Mouse (Mus musculus): ENCODE data around the gene Paqr3.

The Paqr3 gene

GRCm38 (mm10) chr5:97111207-97111910 lies at the start of gene Paqr3:
Gene Paqr3, minus strand, starts transcription at chr5:97111596.
- peak; percentile 96 for DNase-seq (ENCODE audit: low spot score in 2 of 2)

GRCm38 (mm10) chr5:97154688-97155087 lies 43.3 kb upstream of the Paqr3 start:
- no peak for DNase-seq (ENCODE audit: low spot score in 2 of 2)

DNA sequence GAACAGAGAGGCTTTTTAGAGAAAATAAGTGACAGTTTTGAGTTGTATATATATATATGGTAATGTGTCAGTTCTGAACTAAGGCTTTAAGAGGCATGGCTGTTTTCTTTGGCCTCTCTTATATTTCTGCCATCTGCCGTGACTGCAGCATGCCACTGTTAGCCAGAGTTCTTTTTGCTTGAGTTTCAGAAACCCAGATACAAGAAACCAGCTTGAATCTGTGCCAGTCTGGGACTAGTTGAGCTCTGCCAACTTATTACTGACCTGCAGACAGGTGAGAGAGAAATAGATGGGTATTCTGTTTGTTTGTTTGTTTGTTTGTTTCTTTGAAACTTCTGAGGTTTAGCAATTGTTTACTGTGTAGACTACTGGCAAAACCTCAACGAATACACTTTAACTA lies 23.9 kb upstream of the Paqr3 start:
- DNase-seq (ENCODE audit: low spot score in 2 of 2): no peak

- no peak for DNase-seq (ENCODE audit: low spot score in 2 of 2)
These were observed 18.2 kb upstream of the Paqr3 start for GRCm38 (mm10) chr5:97129589-97129988.

DNA sequence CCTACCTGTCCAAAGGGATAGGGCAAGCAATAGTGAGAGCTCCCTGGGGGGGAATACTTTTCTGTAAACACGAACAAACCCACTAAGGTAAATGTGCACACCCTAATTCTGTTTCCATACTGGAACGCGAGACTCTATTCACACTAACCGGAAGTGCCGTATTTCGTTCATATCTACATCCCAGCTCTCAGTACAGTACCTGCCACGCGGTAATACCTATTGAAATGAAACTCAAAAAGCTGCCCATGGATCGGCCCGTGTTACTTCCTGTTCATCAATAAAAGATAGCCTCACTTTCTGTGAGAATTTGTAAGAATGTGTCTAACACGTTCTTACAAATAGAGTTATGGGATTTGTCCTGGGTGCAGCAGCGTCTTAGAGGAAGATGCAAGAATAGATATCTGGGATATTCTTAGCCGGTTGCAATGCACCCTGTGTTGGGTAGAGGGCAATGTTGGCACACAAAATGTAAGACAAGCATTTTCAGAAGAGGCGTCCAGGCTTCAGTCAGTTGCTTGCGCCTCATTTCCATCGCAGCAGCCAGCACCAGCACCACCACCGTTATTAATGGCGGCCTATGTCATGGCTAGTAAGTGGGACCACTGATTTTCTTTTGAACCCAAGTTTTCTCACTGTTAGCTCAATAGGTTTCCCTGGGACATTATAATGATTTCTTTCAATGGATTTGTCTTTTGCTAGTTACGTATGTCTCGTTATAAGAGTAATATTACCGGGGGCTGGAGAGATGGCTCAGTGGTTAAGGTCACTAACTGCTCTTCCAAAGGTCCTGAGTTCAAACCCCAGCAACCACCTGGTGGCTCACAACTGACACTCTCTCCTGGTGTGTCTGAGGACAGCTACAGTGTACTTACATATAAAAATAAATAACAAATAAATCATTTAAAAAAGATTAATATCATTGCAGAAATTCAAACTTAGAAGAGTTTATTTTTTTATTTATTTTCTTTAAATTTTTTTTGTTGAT lies 17.1 kb upstream of the Paqr3 start:
- DNase-seq (ENCODE audit: low spot score in 2 of 2): peak; percentile 39 to 64

- no peak for DNase-seq (ENCODE audit: low spot score in 2 of 2)
These were observed 15.9 kb upstream of the Paqr3 start for GRCm38 (mm10) chr5:97127284-97127683.

DNA sequence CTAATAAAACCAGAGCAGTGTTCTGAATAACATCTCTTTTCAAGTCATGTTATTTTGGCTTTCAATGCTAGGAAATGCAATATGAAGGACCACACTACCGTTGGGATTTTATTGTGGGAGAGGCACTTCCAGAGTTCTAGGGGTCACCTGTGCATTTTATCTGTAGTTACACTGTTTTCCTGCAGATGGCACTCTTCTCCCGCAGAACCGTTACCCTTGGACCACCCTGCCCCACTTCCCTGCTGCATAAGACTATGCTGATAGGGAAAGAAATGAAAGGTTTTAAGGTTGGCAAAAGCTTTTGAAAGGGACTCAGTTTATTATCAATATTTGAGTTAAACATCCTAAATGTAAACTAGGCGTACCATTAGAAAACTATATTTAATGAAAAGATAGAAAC lies 14.6 kb upstream of the Paqr3 start:
- DNase-seq (ENCODE audit: low spot score in 2 of 2): no peak

GRCm38 (mm10) chr5:97125459-97125970 lies 14.1 kb upstream of the Paqr3 start:
- no peak for DNase-seq (ENCODE audit: low spot score in 2 of 2)

DNA sequence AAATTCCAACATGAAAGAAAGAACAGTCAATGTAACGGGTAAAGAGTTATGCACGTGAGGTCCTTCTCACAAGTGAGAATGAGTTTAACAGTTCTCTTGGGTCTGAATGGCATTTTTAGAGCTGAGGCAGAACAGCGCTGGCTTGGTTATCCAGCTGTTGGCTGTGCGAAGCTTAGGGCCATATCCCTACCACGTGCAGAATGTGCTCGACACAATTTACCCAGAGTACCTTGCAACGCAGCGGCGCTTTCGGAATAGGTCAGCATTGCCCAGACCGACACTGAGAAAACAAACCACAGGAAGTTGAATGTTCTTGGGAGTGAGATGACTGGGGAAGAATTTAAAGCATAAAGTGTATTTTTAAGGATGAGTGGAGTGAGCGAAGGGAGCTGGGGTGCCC lies 13.6 kb upstream of the Paqr3 start:
- no peak for DNase-seq (ENCODE audit: low spot score in 2 of 2)

- DNase-seq (ENCODE audit: low spot score in 2 of 2): no peak
These were observed 699 bp downstream of the Paqr3 start for GRCm38 (mm10) chr5:97110697-97111096.

GRCm38 (mm10) chr5:97110133-97110532 lies 1.3 kb downstream of the Paqr3 start:
- DNase-seq (ENCODE audit: low spot score in 2 of 2): no peak

DNA sequence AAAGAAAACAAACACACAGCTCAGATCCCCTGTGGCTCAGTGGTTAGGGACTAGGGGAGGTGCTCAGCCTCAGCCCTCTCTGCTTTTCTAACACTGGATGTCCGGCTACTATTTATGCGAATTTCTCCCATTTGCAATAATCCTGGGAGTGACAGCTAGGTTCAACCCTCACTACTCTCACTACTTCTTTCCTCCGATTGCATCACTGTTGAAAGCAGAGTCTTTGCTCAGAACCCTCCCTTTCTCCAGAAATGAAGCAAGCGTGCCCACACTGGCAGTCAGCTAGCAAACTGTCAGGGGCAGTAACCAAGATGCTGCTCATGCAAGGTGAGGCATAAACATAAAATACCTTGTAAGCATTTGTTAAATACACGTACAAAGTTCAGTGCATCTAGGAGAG lies 3.1 kb downstream of the Paqr3 start:
- no peak for DNase-seq (ENCODE audit: low spot score in 2 of 2)

DNA sequence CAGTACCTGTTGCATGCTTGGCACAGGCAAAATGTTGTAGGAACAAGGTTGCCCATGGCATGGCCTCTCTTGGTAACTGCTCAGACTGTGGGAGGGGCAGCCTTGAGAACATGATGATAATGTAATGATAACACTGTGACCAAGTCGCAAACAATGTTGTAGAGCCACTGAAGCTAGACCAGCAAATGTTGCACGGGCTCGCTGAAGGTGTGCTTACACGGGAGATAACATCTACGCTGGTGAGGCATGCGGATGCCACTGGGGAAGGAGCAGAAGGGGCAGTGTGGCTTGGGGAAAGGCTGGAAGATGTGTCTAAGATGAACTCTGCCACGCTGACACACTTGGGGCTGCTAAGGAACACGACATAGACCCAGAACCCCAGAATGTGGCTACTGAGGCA lies 11.4 kb downstream of the Paqr3 start:
- no peak for DNase-seq (ENCODE audit: low spot score in 2 of 2)

- DNase-seq (ENCODE audit: low spot score in 2 of 2): no peak
These were observed 13.8 kb downstream of the Paqr3 start for GRCm38 (mm10) chr5:97097631-97098041.

DNA sequence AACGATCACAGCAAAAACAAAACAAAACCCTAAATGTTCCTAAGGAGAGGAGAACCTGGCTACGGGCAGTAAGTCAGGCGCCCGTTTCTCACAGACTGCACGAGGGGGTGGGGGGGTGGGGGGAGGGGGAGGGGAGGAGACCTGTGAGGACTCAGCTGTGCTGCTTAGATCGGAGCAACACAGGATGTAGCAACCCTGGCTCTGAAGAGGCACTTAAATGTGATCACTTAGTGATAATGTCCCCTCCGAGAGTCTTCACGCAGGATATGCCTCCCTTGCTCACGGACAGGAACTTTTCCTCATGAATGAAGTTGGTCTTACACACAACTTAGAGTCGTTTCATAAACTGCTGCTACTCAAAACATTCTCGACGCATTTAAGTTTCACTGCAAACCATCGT lies 16.1 kb downstream of the Paqr3 start:
- no peak for DNase-seq (ENCODE audit: low spot score in 2 of 2)

DNA sequence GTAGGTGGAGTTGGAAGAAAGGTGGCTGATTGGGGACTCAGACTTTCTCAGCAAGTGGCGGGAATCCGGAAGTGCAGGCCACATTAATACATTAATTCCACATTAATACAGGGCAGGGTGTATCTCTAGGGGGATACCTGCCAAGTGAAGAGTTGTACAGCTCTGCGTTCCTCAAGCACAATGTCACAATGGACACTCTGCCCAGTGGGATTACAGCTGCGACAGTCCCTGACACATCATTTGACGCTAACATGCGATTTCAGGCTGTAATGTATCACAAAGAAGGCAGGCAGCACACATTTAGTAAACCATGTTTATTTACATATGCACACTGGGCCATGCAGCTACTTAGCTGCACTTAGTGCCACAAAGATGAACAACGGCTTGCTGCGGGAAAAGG lies 18.4 kb downstream of the Paqr3 start:
- DNase-seq (ENCODE audit: low spot score in 2 of 2): no peak

DNA sequence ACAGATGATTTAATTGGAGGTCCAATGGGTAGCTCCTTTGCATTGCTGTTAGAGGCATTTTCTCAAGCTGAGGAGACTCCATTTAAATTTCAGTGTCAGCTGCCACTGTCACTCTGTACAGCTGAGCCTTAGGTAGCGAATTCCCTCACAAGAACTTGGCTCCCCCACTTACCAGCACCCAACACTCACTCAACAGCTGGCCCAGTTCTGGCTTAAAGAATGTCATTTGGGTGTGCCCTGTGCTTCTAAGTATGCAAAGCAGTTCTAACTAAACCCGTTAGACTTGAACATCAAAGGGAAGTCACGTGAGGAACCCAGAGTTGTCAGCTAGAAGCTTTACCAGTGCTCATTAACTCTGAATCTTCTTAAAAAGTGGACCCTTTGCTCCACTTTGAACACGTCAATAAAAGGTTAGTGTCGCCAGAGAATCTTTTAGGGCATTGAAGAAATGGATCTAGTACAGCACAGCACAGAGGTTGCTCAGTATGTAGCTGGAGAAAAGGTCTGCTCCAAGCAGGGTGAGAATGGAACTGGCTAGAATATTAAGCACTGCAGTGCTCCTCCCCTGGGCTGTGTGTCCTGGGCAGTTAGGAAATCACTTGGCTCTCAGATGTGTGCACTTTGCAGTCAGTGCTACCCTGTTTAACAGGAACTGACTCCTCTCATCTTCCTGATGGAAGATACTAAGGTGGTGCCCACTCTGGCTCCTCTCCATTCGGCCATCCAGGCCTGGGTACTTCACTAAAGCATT lies 21.2 kb downstream of the Paqr3 start:
- no peak for DNase-seq (ENCODE audit: low spot score in 2 of 2)

DNA sequence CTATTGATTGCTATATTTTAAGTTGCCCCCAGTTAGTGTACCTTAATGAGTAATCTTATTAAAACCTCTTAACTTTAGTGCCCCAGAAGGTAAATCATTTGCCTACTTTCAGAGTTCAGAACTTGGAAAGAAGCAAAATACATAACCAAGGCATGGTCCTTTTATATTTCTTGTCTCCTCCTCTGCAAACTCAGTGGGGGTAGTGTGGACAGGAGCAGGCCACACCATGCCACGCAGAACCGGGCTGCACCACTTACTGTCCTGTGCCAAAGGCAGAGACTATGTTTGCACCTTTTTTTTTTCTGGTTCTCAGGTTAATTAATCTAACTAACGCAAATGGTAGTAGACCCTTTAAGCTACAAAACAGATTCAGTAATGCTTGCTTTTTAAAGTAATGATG lies 22.0 kb downstream of the Paqr3 start:
- DNase-seq (ENCODE audit: low spot score in 2 of 2): no peak

DNA sequence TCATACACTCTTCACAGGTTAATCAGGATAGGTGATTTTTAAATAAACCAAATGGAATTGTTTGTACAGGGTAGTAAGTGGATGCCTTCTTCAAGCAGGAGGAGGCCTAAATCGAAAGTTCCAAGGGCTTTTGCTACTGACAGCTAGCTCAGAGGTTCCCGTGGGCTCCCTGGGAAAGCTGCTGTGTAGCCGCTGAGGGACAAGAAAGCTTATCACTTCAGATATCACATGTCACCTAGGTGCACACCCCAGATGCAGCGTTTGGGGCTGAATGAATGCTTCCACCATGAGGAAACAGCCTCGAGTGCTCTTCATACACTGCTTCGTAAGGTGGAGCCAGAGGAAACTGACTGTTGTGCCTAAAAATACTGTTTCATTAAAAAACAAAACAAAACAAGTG lies 23.2 kb downstream of the Paqr3 start:
- no peak for DNase-seq (ENCODE audit: low spot score in 2 of 2)

DNA sequence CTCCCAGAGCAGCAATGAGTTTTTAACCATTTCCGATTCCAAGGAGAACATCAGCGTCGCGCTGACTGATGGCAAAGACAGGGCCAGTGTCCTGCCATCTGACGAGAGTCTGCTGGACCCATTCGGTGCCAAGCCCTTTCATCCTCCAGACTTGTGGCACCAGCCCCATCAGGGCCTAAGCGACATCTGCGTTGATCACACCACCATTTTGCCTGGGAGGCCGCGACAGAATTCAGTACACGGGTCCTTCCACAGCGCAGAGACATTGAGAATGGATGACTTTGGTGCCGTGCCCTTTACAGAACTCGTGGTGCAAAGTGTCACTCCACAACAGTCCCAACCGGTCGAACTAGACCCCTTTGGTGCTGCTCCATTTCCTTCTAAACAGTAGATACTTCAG lies 23.6 kb downstream of the Paqr3 start:
- no peak for DNase-seq (ENCODE audit: low spot score in 2 of 2)

DNA sequence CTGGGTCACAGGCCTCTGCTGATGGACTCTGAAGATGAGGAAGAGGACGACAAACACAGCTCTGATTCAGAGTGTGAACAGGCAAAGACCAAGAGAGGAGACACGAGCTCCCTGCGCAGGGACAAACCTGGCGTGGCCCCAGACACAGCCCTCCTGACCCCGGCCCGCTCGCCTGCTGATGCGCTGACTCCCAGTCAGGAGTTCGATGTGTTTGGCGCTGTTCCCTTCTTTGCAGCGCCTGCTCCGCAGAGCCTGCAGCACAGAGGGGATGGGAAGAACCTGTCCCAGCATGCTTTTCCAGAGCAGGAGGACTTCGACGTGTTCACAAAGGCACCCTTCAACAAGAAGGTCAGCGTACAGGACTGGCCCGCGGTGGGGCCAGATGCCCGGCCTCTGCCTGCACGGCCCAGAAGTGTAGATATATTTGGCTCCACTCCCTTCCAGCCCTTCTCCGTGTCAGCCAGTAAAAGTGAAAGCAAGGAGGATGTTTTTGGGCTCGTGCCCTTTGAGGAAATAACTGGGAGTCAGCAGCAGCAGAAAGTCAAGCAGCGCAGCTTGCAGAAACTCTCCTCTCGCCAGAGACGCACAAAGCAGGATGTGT lies 24.3 kb downstream of the Paqr3 start:
- no peak for DNase-seq (ENCODE audit: low spot score in 2 of 2)

DNA sequence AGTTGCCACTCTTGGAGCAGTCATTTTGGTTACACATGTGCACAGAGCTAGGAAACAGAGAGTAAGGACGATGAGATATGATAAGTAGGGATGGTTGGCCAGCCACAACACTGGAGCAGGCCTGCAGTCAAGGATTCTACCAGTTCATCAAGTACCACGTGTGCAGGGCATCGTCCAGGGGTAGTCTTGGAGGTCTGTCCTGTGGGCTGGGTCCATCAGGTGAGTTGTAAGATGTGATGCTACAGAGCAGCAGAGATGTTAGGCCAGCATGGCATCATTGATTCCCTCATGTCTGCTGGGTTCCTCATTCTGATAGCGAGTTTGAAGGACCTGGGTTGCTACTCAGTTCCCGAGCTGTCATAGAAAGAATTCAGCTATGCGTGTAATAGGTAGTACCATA lies 26.3 kb downstream of the Paqr3 start:
- no peak for DNase-seq (ENCODE audit: low spot score in 2 of 2)
